Mouse (Mus musculus) sigmoid colon, adult 10 weeks (tissue): ENCODE data around the gene Lmtk2. TPM values are rescaled to one million over a fixed set of nuclear protein-coding genes. Genes with fewer than 3 reads are reported as not detected.

Source experiments
- polyA plus RNA-seq: library from polyadenylated mRNA; stranded (reverse); fragments of 350-450 nt; fragmentation: Illumina TruSeq; extraction: RNeasy Lipid Tissue Mini Kit (QIAGEN cat#74804); gene quantifications from one replicate; pipeline ENCODE4 v1.2.3, GENCODE M21; 2014; ENCODE audit warnings: low read depth, low replicate concordance

Lmtk2 gene
- 14.5 TPM for polyA plus RNA-seq

GRCm38 (mm10) chr5:144100149-144100935 is at the start of gene Lmtk2:
Lmtk2 (plus strand) TSS chr5:144100436.

GRCm38 (mm10) chr5:144189950-144190583 is 89.8 kb downstream of the Lmtk2 start, which contains the start of gene Bhlha15:
Bhlha15 (plus strand) TSS chr5:144190286.

GRCm38 (mm10) chr5:144223503-144223862 is 123.2 kb downstream of the Lmtk2 start, which contains the start of gene Tecpr1:
Tecpr1 (minus strand) TSS chr5:144223615.

Other genes starting within 250 kb of the Lmtk2 start
- not detected for gene Ankrd61, start 202.8 kb upstream of the Lmtk2 start, polyA plus RNA-seq
- 7.0 TPM for gene Aimp2, start 190.6 kb upstream of the Lmtk2 start, polyA plus RNA-seq
- gene Pms2, start 190.5 kb upstream of the Lmtk2 start, polyA plus RNA-seq = 12.6 TPM
- gene Gm42421, start 172.3 kb upstream of the Lmtk2 start, polyA plus RNA-seq = 1.3 TPM
- gene Rsph10b, start 167.4 kb upstream of the Lmtk2 start, polyA plus RNA-seq = 0.35 TPM
- gene Ccz1, start 85.6 kb upstream of the Lmtk2 start, polyA plus RNA-seq = 183 TPM
- gene Ocm, start 73.8 kb upstream of the Lmtk2 start, polyA plus RNA-seq = not detected
- 0.35 TPM for gene Bhlha15, start 89.8 kb downstream of the Lmtk2 start, polyA plus RNA-seq
- 2.5 TPM for gene Tecpr1, start 123.2 kb downstream of the Lmtk2 start, polyA plus RNA-seq
- gene Bri3, start 144.0 kb downstream of the Lmtk2 start, polyA plus RNA-seq = 126 TPM